Mouse (Mus musculus) embryonic facial prominence, embryonic 14.5 days (tissue): Measurements from ENCODE around the gene Mapk8ip2. TPM values are rescaled to one million over a fixed set of nuclear protein-coding genes. Genes with fewer than 3 reads are reported as not detected.
A peak's percentile ranks its signal among the peaks of the same experiment; 100 is the strongest.

Source experiments
- ATAC-seq: fragments of 200-750 bp; cut with Nextera tagmentation; 2 replicates; pipeline ENCODE4 v1.8.0; 2017; ENCODE audit warnings: low read depth, moderate number of reproducible peaks, moderate TSS enrichment
- DNase-seq: peaks from one replicate; pipeline ENCODE4 v3.0.0-alpha.2; 2015; ENCODE audit warnings: low spot score
- H3K27ac ChIP-seq: fragments of 300-500 bp; sonication (generic); replicated peaks from 2 replicates; pipeline ENCODE4 v1.5.1; 2014; ENCODE audit warnings: low read depth, mild to moderate bottlenecking, low read length, moderate library complexity
- H3K27me3 ChIP-seq: fragments of 300-500 bp; sonication (generic); replicated peaks from 2 replicates; pipeline ENCODE4 v1.6.1; 2014; ENCODE audit warnings: low read length; ENCODE audit not compliant: control insufficient read depth, insufficient read depth
- H3K36me3 ChIP-seq: fragments of 300-500 bp; sonication (generic); 2 replicates; pipeline ENCODE4 v1.6.1; 2014; ENCODE audit warnings: low read length, mixed read lengths; ENCODE audit not compliant: control insufficient read depth, insufficient read depth
- H3K4me1 ChIP-seq: fragments of 300-500 bp; sonication (generic); 2 replicates; pipeline ENCODE4 v1.6.1; 2014; ENCODE audit warnings: antibody characterized with exemption, low read length; ENCODE audit not compliant: control insufficient read depth, insufficient read depth
- H3K4me2 ChIP-seq: fragments of 300-500 bp; sonication (generic); 2 replicates; pipeline ENCODE4 v1.6.1; 2014; ENCODE audit warnings: low read depth, mild to moderate bottlenecking, low read length, moderate library complexity, mixed read lengths
- H3K4me3 ChIP-seq: fragments of 300-500 bp; sonication (generic); 2 replicates; pipeline ENCODE4 v1.5.1; 2014; ENCODE audit warnings: low read depth, mild to moderate bottlenecking, low read length
- H3K9ac ChIP-seq: fragments of 300-500 bp; sonication (generic); 2 replicates; pipeline ENCODE4 v1.6.1; 2014; ENCODE audit warnings: low read depth, mild to moderate bottlenecking, low read length, moderate library complexity, mixed read lengths
- H3K9me3 ChIP-seq: fragments of 300-500 bp; sonication (generic); 2 replicates; pipeline ENCODE4 v1.6.1; 2016; ENCODE audit warnings: low read length; ENCODE audit not compliant: control insufficient read depth
- WGBS: fragments of 180-500 bp; shearing (Covaris S2); extraction: QIAGEN DNeasy Blood & Tissue Kit; methylation state at CpG from one replicate; pipeline ENCODE4 v1.1.7; 2014; 5-methylcytosine and 5-hydroxymethylcytosine counted together
- polyA plus RNA-seq: library from polyadenylated mRNA; unstranded; fragments of >200 nt; fragmentation: Nextera tagmentation; extraction: Ambion mirVana; gene quantifications from 2 replicates; pipeline ENCODE4 v1.2.1, GENCODE M21; 2014

The Mapk8ip2 gene
- polyA plus RNA-seq, 1 experiment from 2014 or later, result 4.3 TPM

GRCm38 (mm10) chr15:89480584-89480983 is 26.9 kb downstream of the Mapk8ip2 start:
- no peak overlapping the region for H3K4me3 ChIP-seq
- H3K4me2 ChIP-seq, result no peak overlapping the region
- no peaks in the 10 kb centered on the region for H3K27me3 ChIP-seq
- peaks cover 7% of the 10 kb centered on the region for H3K4me1 ChIP-seq
- DNase-seq, result peak; percentile 20
- H3K9ac ChIP-seq, result no peak overlapping the region
- H3K36me3 ChIP-seq, result no peaks in the 10 kb centered on the region
- ATAC-seq, result no peak
- H3K9me3 ChIP-seq, result 0 out of 2 replicates have a peak, but pooled peaks cover 3% of the 10 kb centered on the region
- H3K27ac ChIP-seq, result 0 out of 2 replicates have a peak overlapping the region, but pooled peaks have one; percentile 33
- 75% methylated on average over 8 of the region's 8 CpGs for WGBS

GRCm38 (mm10) chr15:89488182-89488581 is 34.5 kb downstream of the Mapk8ip2 start:
- Histone ChIP-seq H3K4me2 (no peak overlapping the region), H3K4me3 (no peak overlapping the region), H3K27ac (no peak overlapping the region), H3K4me1 (no peaks in the 10 kb centered on the region), H3K9ac (no peak overlapping the region), H3K9me3 (no peaks in the 10 kb centered on the region), H3K36me3 (no peaks in the 10 kb centered on the region), H3K27me3 (no peaks in the 10 kb centered on the region)
- 71% methylated on average over 12 of the region's 12 CpGs for WGBS
- ATAC-seq (no peak), DNase-seq (no peak)

- ATAC-seq, result no peak
- Histone ChIP-seq H3K9me3 (no peaks in the 10 kb centered on the region), H3K27ac (no peak overlapping the region), H3K9ac (no peak overlapping the region), H3K4me2 (no peak overlapping the region), H3K4me1 (no peaks in the 10 kb centered on the region), H3K27me3 (no peaks in the 10 kb centered on the region), H3K36me3 (no peaks in the 10 kb centered on the region), H3K4me3 (no peak overlapping the region)
- 48% methylated on average over 14 of the region's 14 CpGs for WGBS
- DNase-seq, result no peak
Measured at GRCm38 (mm10) chr15:89488611-89489117, 35.0 kb downstream of the Mapk8ip2 start.

GRCm38 (mm10) chr15:89494970-89495369 is 41.3 kb downstream of the Mapk8ip2 start:
- Histone ChIP-seq H3K4me3 (no peak overlapping the region), H3K27me3 (peaks cover 17% of the 10 kb centered on the region; the same call in 1 of the 2 replicates), H3K4me1 (peaks cover 7% of the 10 kb centered on the region), H3K27ac (no peak overlapping the region), H3K36me3 (no peaks in the 10 kb centered on the region), H3K9me3 (no peaks in the 10 kb centered on the region), H3K4me2 (no peak overlapping the region), H3K9ac (no peak overlapping the region)
- DNase-seq (no peak), ATAC-seq (no peak)
- WGBS, result 79% methylated on average over 4 of the region's 4 CpGs

- Histone ChIP-seq H3K36me3 (no peaks in the 10 kb centered on the region), H3K4me3 (no peak overlapping the region), H3K27me3 (peaks cover 22% of the 10 kb centered on the region; the same call in 1 of the 2 replicates), H3K9ac (no peak overlapping the region), H3K4me1 (peaks cover 15% of the 10 kb centered on the region), H3K27ac (no peak overlapping the region), H3K4me2 (no peak overlapping the region), H3K9me3 (no peaks in the 10 kb centered on the region)
- ATAC-seq (no peak), DNase-seq (no peak)
- 48% methylated on average over 4 of the region's 4 CpGs for WGBS
Measured at GRCm38 (mm10) chr15:89496131-89496530, 42.4 kb downstream of the Mapk8ip2 start.

GRCm38 (mm10) chr15:89496841-89497240 is 43.1 kb downstream of the Mapk8ip2 start:
- WGBS, result 20% methylated on average over 2 of the region's 2 CpGs
- H3K4me3 ChIP-seq, result no peak overlapping the region
- peaks cover 15% of the 10 kb centered on the region for H3K4me1 ChIP-seq
- H3K27me3 ChIP-seq, result peaks cover 22% of the 10 kb centered on the region; the same call in 1 of the 2 replicates
- no peaks in the 10 kb centered on the region for H3K36me3 ChIP-seq
- ATAC-seq (no peak), DNase-seq (no peak)
- H3K9me3 ChIP-seq, result no peaks in the 10 kb centered on the region
- H3K9ac ChIP-seq, result no peak overlapping the region
- no peak overlapping the region for H3K4me2 ChIP-seq
- no peak overlapping the region for H3K27ac ChIP-seq

GRCm38 (mm10) chr15:89497391-89498048 is 43.8 kb downstream of the Mapk8ip2 start:
- peak overlapping the region; percentile 82 for H3K4me3 ChIP-seq
- H3K36me3 ChIP-seq, result no peaks in the 10 kb centered on the region
- WGBS, result 13% methylated on average over 4 of the region's 4 CpGs
- H3K9ac ChIP-seq, result no peak overlapping the region
- peaks cover 22% of the 10 kb centered on the region; the same call in 1 of the 2 replicates for H3K27me3 ChIP-seq
- no peaks in the 10 kb centered on the region for H3K9me3 ChIP-seq
- DNase-seq (peak; percentile 52), ATAC-seq (no peak)
- H3K27ac ChIP-seq, result no peak overlapping the region
- H3K4me1 ChIP-seq, result peaks cover 15% of the 10 kb centered on the region
- no peak overlapping the region for H3K4me2 ChIP-seq

GRCm38 (mm10) chr15:89498049-89498960 is 44.6 kb downstream of the Mapk8ip2 start:
- H3K9ac ChIP-seq, result peak overlapping the region; percentile 86
- H3K36me3 ChIP-seq, result peaks cover 5% of the 10 kb centered on the region
- peak overlapping the region; percentile 30; the same call in 1 of the 2 replicates for H3K27ac ChIP-seq
- peaks cover 15% of the 10 kb centered on the region for H3K4me1 ChIP-seq
- ATAC-seq (no peak), DNase-seq (peak; percentile 56)
- H3K9me3 ChIP-seq, result no peaks in the 10 kb centered on the region
- H3K4me2 ChIP-seq, result peak overlapping the region; percentile 95
- H3K4me3 ChIP-seq, result peak overlapping the region; percentile 82
- 4% methylated on average over 30 of the region's 41 CpGs for WGBS
- peaks cover 22% of the 10 kb centered on the region; the same call in 1 of the 2 replicates for H3K27me3 ChIP-seq
